Mouse (Mus musculus): Measurements from ENCODE around the gene Serpine1. TPM values are rescaled to one million over a fixed set of nuclear protein-coding genes. Genes with fewer than 3 reads are reported as not detected.

Serpine1 gene
- total RNA-seq (2023) = not detected in 4 replicates

DNA sequence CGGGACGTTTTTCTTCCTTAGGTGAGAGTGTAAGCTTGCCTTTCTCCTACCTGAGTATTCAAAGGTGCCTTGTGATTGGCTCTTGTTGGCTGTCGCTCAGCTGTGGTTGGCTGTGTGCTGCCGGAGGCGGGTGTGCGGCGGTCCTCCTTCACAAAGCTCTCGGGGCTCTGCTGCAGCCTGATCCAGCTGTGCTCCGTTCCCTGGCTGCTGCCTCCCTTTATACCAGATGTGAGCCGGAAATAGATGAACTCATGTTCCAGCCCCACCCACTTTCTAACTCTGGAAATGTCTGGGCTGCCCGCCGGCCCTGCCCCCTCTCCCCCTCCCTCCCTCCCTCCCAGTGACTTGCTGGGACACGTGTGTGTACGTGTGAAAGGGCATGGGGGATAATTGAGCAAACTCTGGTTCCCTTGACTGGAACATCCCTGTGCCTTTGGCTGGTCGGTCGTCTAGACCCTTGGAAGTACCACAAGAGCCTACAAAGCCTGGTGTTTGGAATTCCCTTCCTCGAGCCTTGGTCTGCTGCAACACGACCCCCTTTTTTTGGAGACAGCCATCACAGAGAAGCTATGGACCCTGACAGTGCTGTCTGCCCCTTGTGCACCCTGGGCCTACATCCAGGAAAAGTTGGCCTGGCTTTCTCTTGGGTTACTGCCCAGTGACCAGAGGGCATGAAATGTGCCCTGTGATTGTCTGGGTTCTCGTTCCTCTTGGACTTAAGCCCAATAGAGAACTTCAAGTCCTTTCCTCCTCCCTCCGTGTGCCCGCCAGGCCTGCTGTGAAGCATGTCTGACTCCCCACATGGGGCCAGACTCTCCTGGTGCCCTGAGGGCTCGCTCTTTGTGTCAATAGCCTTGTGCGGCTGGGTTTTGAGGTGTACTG, at the start of gene Serpine1:
Serpine1 (minus strand) TSS at position 190 of the 882 bp plus-strand sequence.

DNA sequence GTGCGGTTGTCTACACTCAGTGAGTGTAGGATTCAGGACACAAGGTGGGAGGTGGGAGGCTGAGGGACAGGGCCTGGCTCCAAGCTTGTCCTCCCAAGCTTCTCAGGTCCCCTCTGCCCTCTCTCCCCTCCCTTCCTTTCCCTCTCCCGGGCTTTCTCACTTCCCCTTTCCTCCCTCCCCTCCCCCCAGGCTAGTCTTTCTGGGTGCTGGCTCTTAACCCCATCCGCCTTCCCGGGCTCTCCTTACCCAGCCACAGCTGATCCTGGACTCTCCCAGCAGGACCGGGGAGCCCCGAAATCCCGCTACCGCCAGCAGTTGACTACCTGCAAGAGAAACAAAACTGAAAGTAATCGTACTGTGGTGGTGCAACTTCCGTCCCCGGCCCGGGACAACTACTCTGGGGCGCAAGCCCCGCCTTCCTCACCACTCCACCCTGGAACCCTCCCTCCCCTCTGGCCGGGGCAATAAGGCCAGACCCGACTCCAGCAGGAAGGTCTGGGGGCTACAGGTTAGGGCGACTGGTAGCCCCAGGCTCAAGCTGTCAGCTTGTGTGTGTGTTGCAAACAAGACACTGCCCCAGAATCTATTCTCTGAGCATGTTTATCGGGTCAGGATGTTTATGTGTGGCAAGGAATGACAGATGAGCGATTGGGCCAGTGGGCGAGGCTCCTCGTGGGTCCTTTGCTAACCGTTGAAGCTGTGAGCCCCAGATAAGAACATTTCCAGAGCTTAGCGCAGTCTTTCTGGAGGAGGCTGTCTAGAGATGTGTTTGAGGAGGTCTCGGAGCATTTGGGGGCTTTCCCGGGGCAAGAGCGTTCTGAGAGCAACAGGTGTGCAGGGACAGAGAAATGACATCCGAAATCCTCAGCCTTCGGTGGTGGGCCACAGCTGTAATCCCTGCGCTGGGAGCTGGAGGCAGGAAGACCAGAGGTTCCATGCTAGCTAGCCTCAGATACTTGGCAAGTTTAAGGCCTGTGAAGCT, 44.1 kb upstream of the Serpine1 start, which contains the start of gene Trim56:
Trim56 (minus strand) TSS at position 344 of the 982 bp plus-strand sequence.

DNA sequence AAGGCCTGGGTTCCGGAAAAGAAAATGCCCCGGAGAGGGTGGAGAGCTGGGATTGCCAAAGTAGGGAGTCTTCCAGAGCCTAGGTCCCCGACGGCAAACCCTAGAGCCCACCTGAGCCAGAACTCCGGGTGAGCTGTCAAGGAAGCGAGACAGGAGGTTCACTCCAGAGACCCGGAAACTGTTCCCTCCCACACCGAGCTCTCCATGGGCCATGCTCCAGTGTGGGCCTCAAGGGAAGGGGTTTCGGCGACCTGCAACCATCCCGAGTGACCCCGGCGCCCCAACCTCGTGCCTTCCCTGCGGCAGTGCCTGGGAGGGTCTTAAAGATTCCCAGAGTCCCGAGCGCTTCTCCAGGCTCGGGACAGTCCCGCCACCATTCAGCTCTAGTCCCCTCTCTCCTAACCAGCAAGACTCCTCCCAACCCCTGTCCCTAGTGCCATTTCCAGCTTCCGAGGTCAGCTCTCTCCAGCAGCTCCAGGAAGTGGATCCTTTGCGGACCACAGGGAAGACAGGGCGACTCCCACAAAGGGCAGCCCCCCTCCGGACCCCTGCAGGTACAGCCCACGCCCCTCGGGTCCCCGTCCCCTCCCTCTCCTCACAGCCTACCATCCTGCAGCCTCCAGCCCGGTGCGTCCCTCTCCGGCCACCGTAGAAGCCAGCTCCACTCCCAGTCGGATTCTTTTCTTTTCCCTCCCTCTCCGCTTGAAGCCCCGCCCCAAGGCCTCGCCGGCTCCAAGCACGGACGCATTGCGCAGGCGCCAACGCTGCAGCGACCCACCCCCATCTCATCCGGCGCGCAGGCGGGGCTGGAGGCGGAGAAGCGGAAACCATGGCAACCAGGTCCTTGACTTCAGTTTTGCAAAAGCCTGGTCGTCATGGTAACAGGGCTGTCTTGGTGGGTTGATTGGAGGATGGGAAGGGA, 26.4 kb downstream of the Serpine1 start, which contains the start of gene Ap1s1:
Ap1s1 (minus strand) TSS at position 734 of the 922 bp plus-strand sequence.

DNA sequence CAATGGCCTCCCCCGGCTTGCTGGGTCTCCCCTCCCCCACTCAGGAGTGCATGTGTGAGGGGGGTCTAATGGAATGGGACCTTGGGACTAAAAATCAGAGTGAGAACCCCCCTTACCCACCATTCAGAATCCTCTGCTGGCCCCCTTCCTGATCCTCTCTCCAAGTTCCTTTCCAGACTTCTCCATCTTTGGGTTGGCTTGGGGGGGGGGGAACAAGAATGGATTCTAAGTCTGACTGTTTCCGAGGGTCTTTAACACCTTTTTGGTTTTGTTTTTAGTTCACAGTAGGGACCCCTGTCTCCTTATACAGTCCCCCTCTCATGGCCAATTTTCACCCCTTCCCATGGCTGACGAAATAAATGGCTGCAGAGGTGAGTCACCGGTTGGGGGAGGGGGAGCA, 46.0 kb downstream of the Serpine1 start, which contains the start of gene Vgf:
Vgf (plus strand) TSS at position 301 of the 400 bp plus-strand sequence.

Other genes starting within 250 kb of the Serpine1 start
- not detected in 4 replicates for gene Col26a1, start 189.1 kb downstream of the Serpine1 start, total RNA-seq (2023)
- 17.8 to 28.8 TPM (median 22.5 TPM) in 4 replicates for gene Ift22, start 164.1 kb downstream of the Serpine1 start, total RNA-seq (2023)
- gene Fis1, start 119.0 kb downstream of the Serpine1 start, total RNA-seq (2023) = 145 to 163 TPM (median 158 TPM) in 4 replicates
- gene Cldn15, start 105.7 kb downstream of the Serpine1 start, total RNA-seq (2023) = 0.51 to 1.1 TPM in 2 of 4 replicates, not detected in the others
- 20.9 to 21.5 TPM (median 21.1 TPM) in 4 replicates for gene Plod3, start 85.2 kb downstream of the Serpine1 start, total RNA-seq (2023)
- gene Znhit1, start 84.2 kb downstream of the Serpine1 start, total RNA-seq (2023) = 20.4 to 28.3 TPM (median 21.8 TPM) in 4 replicates
- 0.81 to 1.6 TPM (median 1.1 TPM) in 4 replicates for gene Vgf, start 45.9 kb downstream of the Serpine1 start, total RNA-seq (2023)
- 18.0 to 22.4 TPM (median 19.7 TPM) in 4 replicates for gene Ap1s1, start 26.1 kb downstream of the Serpine1 start, total RNA-seq (2023)
- gene Trim56, start 43.9 kb upstream of the Serpine1 start, total RNA-seq (2023) = 63.7 to 73.2 TPM (median 68.4 TPM) in 4 replicates
- not detected in 4 replicates for gene Muc3, start 77.1 kb upstream of the Serpine1 start, total RNA-seq (2023)
- gene Muc3a, start 140.1 kb upstream of the Serpine1 start, total RNA-seq (2023) = 10.4 to 17.8 TPM (median 14.5 TPM) in 4 replicates
- 0.43 to 0.98 TPM (median 0.74 TPM) in 4 replicates for gene Ache, start 215.3 kb upstream of the Serpine1 start, total RNA-seq (2023)
- 0.58 to 2.3 TPM (median 1.7 TPM) in 4 replicates for gene Ufsp1, start 222.4 kb upstream of the Serpine1 start, total RNA-seq (2023)
- gene Srrt, start 235.4 kb upstream of the Serpine1 start, total RNA-seq (2023) = 398 to 449 TPM (median 433 TPM) in 4 replicates
- gene Trip6, start 242.1 kb upstream of the Serpine1 start, total RNA-seq (2023) = 5.1 to 7.4 TPM (median 6.9 TPM) in 4 replicates